In the genomic region with DNA sequence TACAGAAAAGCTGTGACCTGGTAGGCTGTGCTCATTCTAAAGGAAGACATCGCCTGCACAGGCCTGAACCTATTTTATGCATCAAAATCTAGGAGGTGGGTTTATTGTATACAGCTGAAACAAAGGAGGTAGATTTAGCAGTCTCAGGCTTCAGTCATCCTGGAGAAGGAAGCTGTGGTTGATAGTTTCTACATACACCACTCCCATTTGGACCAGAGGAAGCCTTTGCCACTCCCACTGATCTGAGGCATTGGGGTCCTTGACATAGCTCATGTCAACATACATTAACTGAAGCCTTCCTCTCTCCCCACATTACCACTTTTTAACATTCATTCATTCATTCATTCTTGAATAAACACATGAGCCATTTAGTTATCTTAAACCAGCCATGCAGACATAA, we compare ENCODE assay signal across 9 mouse cellular contexts.
"Had no signal": no experiment of that assay in that cellular context is flagged by ENCODE, and none has a peak within 500 bp of the region (broad histone marks: within the 10 kb centered on the region; RNA-seq: fewer than 3 reads in every experiment).

No protein-coding gene starts in this region.

- DNase-seq: lung, adult 18-20 months; lung, embryonic 14.5 days; lung, postnatal 10 days; lung, postnatal 4 days; right cerebral cortex, postnatal 14 days; thymus, adult 18-20 months; thymus, postnatal 14 days; thymus, postnatal 36 days had no signal

- ATAC-seq: midbrain, embryonic 15.5 days had no signal
